Mouse (Mus musculus) kidney, adult 8-10 months (tissue): ENCODE measurements around the gene Gm12355.

ENCODE experiments used
- DNase-seq, 2 experiments: peaks; one replicate each; pipeline ENCODE4 v3.0.0; 2022

Gene Gm12355

DNA sequence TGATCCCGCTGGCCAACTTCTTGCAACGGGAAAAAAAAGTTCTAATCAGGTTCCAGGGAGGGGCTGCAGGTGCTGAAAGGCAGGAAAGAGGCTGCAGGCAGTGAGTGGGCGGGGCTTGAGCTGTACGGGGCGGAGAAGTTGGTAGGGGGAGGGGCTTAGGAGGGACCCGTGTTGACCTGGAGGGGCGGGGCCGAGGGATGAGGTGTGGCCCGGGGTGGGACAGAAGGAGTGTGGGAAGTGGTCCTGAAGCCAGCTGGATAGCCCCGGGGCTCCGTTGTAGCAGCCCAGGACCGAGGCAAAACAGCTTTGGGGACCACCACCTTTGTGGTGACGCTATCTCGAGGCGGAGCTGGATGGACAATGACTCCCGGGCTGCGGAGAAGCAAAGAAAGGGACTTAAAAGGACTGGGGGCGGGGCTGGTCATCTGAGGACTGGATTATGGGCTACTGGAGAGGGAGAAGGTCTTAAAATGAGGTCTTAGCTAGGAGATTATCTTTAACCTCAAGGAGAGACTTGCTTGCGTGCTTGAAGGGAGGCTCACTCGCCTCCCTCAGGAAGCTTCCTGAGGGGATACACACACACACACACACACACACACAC, 23.3 kb downstream of the Gm12355 start:
- no peak for DNase-seq

DNA sequence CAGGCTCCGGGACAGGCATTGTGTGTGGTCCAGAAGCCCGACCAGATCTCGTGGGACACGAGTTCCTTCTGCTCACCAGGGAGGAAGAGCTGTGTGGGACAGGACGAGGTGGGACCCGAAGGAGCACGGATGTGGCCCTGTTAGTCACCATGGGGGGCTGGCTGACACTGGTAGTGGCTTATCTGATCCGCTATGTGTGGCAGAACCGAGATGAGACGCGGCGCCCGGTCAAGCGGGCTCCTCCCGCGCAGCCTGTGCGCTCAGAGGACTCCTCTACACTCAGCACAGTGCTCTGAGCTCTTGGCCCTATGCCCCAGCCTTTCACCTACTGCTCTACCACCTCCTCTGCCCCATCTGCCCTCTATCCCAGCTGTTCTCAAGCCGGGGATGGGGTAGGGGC, 26.2 kb downstream of the Gm12355 start:
- no peak for DNase-seq

DNA sequence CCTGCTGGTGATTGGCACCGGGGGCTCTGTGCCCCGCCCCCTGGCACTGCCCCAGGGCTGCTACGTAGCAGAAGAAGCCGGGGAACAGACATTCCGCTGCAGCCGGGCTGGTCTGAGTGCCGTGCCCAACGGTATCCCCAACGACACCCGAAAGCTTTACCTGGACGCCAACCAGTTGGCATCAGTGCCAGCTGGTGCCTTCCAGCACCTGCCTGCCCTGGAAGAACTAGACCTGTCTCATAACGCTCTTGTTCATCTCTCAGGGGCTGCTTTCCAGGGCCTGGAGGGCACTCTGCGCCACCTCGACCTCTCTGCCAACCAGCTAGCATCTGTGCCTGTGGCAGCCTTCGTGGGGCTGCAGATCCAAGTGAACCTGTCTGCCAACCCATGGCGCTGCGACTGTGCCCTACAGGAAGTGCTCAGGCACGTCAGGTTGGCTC, 26.6 kb downstream of the Gm12355 start:
- no peak for DNase-seq

DNA sequence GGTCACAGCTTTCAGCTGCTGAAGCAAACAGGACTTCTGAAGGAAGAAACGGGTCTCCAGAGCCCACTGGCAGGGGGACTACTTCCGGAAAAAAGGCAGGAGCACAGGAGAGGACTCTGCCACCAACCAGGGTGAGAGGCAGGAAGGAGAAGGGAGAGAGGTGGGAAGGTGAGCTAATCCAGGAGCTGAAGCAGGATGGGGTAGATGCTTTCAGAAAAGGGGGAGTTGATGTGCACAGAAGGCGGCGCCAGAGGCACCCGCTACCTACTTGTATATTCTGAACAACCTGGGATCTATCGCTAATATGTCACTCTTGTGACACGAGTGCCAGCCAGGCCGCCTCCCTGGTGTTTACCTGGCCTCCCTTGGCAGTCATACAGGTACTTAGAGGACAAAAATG, 27.5 kb downstream of the Gm12355 start, which contains the start of gene Lrrc3c:
Gene Lrrc3c (plus strand): TSS at position 301 of the 400 bp plus-strand sequence.
- DNase-seq = no peak

- DNase-seq = peak in 1 of 2 experiments; percentile 62
Observed at GRCm38 (mm10) chr11:98597363-98597762, 28.1 kb downstream of the Gm12355 start.

GRCm38 (mm10) chr11:98595955-98596354, 29.5 kb downstream of the Gm12355 start:
- no peak for DNase-seq

DNA sequence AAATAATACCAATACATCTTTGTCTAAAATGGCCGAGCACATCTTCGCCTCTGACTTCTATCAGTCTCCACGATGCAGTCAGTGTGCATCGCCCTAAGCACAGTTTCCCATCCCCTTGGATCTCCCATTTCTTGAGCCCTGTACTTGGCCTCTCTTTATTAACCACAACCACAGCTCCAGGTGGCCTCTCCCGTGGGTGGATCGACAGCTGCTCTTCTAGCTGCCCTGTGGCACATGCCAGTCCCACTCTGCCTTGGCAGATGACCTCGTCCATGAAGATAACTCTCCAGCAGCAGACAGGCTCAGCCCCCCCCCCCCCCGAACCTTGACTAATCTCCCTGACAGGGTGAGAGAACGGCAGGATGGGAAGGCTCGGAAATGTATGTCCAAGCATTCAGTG, 30.0 kb downstream of the Gm12355 start:
- no peak for DNase-seq

- no peak for DNase-seq
Observed at GRCm38 (mm10) chr11:98595021-98595420, 30.4 kb downstream of the Gm12355 start.

DNA sequence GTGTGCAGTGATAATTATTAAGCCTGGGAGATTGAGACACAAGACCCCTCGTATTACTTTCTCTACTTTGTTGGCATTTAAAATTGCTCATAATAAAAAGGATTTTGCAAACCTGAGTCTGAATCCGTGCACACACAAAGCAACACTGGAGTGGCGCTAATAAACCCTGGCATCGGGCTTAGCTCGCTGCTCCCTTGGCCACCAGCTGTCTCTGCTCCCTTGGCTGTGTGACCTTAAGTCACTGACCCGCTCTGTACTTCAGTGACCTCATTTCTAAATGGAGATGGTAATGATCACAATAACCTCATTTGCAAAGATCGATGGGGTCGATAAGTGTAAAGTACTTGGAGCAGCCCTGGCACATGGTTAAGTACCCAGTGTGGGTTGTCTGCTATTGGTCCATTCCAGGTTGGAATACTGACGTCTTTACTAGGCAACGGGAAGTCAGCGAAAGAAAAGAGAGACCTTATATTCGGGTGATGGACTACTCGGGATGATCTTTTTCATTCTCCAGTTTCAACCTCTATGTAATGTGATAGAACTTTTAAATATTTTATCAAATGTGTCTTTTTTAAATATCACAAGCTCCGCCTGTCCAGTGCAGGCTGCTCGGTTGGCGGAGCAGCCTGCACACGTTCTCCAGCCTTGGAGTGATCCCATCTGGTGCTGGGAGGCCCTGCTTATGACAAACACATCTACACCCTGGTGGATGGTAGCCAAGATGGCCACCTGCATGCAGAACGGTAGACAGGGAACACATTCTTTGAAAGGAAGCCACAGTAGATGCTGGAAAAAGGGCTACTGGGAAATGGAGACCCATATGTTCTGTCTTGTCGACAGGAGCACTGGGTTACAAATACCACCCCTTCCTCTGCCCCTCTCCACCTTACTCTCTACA, 34.7 kb downstream of the Gm12355 start:
- peak in 1 of 2 experiments; percentile 16 for DNase-seq

GRCm38 (mm10) chr11:98589306-98589705, 36.2 kb downstream of the Gm12355 start:
- no peak for DNase-seq

- DNase-seq = no peak
Observed at GRCm38 (mm10) chr11:98588833-98589281, 36.6 kb downstream of the Gm12355 start.

DNA sequence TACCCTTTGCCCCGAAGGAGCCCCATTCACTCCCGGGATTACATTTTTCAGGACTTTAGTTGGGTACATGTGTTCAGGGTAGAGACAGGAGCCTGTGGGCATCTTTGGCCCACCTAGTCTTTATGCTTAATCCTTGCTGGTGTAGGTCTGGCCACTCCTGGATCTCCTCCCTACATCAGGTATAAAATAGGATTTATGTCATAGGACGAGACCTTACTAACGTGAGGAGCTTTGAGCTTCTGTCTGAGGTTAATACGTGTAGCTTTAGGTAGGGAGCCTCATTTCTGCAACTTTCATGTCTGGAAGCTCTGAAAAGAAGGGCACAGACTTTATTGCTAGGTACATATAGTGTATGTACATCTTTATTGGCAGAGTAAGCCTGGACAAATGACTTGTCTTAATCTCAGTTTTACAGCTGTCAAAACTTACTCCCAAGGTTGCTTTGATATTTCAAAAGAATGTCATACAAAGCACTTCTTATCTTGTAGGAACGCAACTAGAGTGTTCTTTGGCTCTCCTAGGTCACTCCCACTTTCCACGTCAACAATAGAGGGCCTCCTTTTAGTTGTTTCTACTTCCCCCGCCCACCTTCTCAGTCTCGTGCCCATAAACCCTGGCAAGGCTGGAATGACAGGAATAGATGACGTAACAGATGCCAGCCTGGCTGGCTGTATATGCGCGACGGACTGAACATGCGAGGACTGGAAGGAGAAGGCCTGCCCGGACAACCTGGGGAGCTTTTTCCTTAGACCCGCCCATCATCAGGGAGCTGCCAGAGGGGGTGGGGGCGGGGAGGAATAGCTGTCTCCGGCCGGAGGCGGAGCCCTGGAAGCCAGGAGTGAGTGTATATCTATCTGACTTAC, 37.5 kb downstream of the Gm12355 start:
- peak; percentile 79 for DNase-seq

- peak; percentile 97 to 98 for DNase-seq
Observed at GRCm38 (mm10) chr11:98586892-98587563, 38.4 kb downstream of the Gm12355 start, which contains the start of gene Ormdl3. Gene Ormdl3 (minus strand): TSS chr11:98587368.

- peak in 1 of 2 experiments; percentile 28 for DNase-seq
Observed at GRCm38 (mm10) chr11:98586087-98586891, 39.2 kb downstream of the Gm12355 start.

DNA sequence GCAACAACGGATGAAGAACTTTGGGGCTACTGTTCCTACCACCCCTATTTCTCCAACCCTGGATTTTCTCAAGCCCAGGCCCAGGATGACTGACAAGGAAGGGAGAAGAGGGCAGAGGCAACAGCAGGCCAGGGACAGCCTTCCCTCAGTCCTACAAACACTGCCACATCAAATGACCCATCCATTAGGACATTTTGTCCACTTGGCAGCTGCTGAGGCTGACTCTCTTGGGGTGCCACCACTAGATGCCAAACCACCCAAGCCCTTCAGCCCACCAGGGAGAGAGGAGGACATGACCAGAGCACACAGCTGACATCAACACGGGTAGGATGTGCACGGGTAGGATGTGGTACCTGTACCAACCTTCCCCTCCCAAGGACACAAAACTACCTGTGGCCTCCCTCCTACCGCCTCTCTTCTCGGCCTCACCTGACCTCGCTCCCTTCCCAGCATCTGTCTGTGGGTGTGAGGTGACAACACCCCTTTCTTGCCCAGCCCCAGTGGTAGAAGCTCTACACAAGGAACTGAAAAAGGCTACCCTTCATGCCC, 40.8 kb downstream of the Gm12355 start:
- no peak for DNase-seq

DNA sequence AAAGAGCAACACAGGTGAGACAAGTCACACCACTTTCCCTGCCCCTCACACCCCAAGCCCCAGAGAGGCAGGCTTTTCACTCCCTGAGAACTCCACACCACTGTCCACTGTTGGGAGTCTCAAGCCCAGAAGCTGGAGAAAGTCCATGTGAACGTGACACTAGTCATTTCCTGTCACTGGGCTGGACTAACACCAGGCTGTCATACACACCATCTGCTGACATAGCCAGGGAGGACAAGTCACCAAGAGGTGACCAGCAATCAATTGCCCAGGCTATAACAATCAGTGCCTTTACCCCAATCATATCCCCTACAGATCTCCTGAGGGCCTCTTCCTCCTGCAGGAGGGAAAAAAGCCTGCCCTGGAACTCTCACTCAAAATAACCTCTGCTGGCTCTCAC, 41.3 kb downstream of the Gm12355 start:
- DNase-seq = no peak

- DNase-seq = no peak
Observed at GRCm38 (mm10) chr11:98583571-98583970, 41.9 kb downstream of the Gm12355 start.

DNA sequence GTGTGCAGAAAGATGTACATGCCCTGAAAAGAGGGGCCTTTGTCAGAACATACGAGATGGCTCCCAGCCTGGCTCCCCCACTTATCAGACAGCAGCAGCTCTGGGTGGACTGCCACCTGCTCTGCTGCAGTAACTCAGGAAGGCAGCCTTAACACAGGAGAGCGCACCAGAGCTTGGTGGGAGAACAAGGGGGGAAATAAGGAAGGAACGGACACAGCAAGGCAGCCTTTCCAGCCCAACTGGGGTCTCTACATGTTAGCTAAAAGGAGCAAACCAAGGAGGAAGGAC, 42.3 kb downstream of the Gm12355 start:
- no peak for DNase-seq

DNA sequence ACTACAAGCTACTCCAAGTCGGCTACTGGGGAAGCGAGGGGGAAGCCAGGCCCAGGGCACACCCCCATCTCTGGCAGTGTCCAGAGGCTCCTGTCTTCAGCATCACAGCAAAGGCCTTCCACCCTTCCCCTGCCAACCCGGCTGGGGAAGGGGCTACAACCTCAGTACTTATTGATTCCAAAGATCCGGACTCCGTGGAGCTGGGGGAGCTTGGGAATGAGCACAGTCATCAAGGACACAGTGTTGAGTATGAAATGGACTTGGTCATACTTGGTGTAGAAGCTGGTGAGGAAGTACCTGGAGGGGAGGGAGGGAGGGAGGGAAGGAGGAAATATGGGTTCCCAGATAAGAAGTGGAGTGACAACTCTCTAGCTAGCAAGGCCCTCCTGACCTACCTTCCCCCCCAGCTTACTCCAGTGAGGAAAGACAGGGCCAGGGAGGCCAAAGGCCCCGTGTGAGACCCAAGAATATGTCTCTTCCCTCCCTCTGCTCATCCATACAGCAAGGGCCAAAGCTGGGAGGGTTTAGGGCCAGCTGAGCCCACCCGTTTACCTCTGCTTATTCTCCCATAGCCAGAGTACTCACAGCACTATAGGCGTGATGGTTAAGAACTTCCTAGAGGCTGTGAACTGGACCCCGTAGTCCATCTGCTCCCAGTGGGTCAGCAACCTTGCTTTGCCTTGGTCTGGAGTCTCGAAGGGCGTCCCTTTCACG, 42.8 kb downstream of the Gm12355 start:
- DNase-seq = no peak

- DNase-seq = no peak
Observed at GRCm38 (mm10) chr11:98582030-98582388, 43.5 kb downstream of the Gm12355 start.
